Mouse (Mus musculus) urinary bladder, postnatal 14 days (tissue): ENCODE data around the gene Apobec3.
"Not testable (repeated sequence)": the region's sequence is repeated elsewhere in the genome, so short reads cannot be mapped to it uniquely, and the experiment has no call there.

Source experiments
- DNase-seq: peaks from one replicate; pipeline ENCODE4 v3.0.0; 2021; ENCODE audit warnings: low spot score

Apobec3 gene

DNA sequence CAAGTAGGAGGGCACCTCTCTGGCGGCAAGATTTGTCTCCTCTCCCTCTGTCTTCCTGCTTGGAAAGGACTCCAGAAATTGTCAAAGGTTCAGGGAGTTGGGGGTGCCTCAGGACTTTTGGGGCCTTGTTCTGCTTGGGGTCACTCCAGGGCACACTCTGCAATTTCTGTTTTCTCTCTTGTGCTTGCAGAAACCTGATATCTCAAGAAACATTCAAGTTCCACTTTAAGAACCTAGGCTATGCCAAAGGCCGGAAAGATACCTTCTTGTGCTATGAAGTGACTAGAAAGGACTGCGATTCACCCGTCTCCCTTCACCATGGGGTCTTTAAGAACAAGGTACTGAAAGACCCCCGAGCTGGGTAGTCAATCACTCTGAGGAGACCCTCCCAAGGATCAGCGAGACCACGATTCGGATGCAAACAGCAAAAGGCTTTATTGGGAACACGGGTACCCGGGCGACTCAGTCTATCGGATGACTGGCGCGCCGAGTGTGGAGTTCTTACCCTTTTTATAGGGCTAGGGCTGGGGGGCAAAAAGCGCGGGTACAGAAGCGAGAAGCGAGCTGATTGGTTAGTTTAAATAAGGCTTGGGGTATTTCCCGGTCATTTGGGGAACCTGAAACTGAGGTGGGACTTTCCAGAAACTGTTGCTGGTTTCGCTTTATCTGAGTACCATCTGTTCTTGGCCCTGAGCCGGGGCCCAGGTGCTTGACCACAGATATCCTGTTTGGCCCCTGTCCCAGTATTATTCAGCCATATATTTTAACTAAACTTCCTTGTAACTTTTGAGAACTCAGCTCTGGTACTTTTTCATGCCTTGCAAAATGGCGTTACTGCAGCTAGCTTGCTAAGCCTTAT, 4.0 kb downstream of the Apobec3 start:
- DNase-seq = not testable (repeated sequence)

DNA sequence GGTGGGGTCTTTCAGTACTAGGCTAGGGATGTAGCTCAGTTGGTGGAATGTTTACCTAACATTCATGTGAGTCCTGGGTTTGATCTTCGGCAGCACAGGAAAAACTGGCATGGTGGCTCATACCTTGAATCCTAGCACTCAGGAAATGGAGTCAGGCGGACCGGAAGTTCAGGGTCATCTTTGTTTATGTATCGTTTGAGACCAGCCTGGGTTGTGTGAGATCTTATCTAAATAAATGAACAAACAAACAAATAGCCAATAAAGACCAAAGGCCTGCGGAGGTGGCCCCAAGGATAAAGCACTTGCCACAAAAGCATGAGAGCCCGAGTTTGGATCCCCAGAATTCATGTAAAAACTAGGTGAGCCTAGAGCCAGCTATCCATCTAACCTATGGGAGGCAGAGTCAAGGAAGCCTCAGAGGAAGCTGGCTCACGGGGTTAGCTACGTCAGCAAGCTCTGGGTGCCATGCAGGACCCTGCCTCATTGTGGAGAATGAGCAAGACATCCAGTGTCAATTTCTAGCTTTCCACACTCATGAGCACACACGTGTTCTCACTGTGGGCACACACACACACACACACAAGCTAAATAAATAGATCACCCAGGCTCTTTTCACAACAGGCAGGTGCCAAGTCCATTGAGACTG, 4.7 kb downstream of the Apobec3 start:
- no peak for DNase-seq

DNA sequence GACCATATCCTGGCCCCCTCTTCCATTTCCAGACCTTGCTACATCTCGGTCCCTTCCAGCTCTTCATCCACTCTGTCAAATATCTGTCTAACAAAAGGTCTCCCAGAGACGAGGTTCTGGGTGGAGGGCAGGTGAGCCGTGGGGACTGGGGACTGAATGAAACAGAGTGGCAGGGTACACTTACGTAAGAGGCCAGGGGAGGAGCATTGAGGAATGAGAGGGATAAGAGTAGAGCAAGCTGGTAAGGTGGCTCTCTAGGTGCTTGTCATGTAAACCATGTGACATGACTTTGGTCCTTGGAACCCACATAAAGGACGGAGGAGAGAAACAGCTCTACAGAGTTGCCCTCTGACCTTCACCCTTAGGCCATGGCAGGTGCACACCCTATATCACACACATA, 7.5 kb downstream of the Apobec3 start:
- DNase-seq = no peak

DNA sequence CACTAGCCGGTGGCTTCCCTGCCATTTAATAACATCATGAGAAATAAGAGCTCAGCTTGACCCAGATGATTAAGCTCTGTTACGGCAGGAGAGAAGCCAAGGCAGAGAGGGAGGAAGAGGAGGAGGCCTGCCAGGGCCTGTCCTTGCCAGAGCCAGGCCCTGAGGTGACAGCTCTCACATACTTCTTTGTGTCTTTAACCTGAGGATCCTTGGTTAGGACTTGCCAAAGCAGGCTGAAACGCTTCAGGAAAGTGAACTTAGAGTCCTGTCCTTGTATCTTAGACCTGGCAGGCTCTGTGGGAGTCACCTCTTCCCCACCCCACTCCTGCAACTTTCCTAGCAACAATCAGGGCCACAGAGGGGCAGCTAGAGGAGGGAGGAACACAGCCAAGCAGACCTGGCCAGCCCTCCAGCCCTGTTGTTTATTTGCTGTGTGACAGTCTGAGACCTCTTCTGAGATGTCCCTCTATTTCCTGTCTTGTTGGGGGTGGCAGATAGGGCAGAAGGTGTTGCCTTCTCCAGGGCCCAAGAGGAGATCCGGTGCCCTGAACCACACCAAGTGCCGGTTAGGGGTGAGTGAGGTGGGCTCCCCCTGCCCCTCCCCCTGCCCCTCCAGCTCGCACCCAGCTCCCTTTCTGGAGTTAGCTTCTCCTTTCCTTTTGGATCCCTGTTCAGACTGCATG, 8.5 kb downstream of the Apobec3 start:
- peak; percentile 57 for DNase-seq

DNA sequence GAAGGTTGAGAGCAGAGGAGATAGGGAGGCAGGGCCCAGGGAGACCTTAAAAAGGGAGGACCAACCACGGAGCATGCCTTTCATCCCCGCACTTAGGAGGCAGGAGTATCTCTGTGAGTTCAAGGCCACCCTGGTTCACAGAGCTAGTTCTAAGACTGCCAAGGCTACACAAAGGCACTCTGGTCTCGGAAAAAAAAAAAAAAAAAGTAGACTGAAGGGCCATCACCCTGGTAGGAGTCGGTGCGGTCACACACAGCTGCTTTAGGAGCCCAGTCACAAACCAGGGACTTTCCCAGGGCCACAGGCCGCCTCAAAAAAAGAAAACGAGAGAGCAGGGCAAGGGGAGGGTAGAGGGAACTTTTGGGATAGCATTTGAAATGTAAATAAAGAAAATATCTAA, 9.3 kb downstream of the Apobec3 start:
- no peak for DNase-seq

DNA sequence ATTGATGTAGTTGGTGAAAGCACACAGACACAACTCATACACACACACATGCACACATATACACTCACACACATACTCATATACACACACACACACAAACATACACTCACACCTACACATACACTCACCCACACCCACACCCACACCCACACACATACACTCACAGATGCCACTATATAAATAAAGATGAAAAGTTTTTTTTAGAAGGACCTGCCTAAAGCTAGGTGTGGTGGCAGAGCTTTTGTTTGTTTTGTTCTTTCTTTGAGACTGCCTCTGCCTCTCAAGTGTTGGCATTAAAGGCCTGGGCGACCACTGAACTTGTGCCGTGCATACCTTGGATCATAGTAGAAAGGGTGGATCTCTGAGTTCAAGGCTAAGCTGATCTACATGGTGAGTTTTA, 9.9 kb downstream of the Apobec3 start:
- DNase-seq = no peak

DNA sequence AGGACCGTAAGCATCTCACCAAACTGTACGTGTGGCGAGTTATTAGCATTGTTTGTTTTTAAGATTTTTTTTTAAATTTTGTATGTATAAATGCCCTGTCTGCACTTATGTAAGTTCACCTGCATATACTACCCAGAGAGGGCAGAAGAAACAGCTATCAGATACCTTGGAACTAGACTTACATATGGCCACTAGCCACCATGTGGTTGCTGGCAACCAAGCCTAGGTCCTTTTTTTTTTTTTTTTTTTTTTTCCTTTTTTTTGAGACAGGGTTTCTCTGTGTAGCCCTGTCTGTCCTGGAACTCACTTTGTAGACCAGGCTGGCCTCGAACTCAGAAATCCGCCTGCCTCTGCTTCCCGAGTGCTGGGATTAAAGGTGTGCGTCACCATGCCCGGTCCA, 11.6 kb downstream of the Apobec3 start:
- not testable (repeated sequence) for DNase-seq

DNA sequence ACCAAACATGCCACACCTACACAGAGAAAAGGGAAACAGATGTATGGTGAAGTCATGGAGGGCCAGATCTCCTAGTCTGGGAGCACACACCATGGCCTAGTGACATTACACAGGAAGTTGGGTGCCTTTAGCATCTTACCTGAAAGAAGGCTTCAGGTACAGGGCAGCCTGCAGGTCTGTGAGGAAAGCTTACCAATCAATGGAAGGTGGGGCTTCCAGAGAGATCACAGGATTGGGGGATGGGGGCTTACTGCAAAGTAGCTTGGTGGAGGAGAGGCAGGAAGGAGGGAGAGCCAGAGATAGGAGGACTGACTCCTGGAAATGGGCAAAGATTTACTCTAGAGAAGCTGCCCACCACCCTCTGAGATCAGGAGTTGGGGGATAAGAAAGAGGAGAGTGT, 12.5 kb downstream of the Apobec3 start:
- DNase-seq = no peak

DNA sequence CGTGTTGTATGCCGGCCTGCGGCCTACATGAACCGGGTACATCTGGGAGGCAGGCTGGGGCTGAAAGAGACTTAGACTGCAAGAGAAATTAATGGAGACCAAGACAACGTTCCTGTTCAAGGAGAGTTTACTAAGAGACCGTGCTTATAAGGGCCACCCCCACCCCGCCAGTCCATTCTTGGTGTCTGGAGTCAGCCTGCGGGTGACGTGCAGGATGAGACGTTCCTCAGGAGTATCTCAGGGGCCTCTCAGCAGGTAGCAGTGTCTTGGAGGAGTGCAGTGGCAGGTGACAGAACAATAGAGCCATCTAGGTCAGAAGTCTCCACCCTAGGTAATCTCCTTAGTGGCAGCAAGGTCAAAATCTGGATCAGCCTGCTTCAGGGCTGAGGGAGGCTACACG, 13.2 kb downstream of the Apobec3 start:
- DNase-seq = not testable (repeated sequence)

DNA sequence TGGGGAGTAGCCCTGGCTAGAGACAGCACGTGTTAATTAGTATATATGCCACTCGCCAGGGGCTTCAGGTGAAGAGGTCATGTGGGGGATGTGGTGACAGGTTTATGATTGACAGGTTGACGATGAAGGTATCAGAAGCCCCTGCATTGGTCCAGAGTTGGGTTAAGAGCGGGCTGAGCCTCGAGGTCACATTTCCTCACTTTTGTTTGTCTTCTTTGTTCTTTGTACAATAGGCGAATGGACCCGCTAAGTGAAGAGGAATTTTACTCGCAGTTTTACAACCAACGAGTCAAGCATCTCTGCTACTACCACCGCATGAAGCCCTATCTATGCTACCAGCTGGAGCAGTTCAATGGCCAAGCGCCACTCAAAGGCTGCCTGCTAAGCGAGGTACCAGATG, 13.8 kb downstream of the Apobec3 start:
- DNase-seq = no peak

DNA sequence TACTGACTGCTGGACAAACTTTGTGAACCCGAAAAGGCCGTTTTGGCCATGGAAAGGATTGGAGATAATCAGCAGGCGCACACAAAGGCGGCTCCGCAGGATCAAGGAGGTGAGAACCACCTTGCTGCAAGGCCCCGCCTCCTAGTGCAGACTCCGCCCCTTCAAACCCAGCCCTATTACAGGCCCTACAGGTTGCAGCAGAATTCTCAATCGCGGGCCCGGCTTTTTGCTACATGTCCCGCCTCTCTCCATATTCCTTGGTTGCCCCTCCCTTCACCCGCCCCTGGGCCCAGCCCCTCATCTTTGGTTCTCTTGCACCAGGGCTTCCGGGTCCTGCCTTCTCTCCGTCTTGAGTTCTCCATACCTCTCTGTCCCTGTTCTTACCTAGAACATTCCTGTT, 15.4 kb downstream of the Apobec3 start:
- peak; percentile 58 for DNase-seq

DNA sequence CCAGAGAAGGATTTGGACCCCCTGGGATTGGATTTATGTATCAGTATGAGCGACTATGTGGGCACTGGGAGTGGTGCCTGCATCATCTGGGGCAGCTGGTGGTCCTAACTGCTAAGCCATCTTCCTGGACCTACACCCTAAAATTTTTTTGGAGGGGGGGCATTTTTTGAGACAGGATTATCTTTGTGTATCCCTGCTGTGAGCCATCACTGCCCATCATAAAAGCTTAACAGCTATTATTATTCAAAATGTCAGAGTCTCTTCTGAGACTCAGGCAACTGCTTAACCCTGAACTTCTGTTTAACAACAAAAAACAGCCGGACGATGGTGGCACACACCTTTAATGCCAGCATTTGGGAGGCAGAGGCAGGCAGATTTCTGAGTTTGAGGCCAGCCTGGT, 17.5 kb downstream of the Apobec3 start:
- not testable (repeated sequence) for DNase-seq

DNA sequence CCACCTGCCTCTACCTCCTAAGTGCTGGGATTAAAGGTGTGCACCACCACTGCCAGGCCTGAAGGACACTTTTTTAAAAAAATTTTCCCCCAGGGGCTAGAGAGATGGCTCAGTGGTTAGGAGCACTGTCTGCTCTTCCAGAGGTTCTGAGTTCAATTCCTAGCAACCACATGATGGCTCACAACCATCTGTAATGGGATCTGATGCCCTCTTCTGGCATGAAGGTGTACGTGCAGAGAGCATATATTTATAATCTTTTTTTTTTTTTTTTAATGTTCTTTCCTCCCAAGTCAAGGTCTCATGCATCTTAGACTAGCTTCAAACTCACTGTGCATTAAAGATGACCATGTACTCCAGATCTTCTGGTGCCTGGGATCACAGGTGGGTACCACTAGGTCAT, 19.4 kb downstream of the Apobec3 start:
- DNase-seq = not testable (repeated sequence)

DNA sequence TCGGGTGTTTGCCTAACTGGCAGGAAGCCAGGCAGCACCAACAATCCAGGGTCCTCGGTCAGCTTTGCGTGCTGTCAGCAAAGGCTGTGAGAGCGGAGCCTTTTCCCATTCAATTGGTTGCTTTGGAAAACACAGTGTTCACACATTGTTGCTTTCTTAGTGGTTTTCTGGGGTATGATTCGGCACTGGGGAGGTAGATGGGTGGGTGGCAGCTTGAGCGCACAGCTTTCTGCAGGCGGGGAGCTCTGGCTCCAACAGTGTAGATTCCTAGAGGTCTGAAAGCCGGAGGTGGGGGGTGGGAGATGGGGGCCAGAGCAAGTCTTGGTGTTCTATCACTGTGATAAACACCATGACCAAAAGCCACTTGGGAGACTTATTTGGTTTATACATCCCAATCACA, 19.9 kb downstream of the Apobec3 start:
- no peak for DNase-seq

DNA sequence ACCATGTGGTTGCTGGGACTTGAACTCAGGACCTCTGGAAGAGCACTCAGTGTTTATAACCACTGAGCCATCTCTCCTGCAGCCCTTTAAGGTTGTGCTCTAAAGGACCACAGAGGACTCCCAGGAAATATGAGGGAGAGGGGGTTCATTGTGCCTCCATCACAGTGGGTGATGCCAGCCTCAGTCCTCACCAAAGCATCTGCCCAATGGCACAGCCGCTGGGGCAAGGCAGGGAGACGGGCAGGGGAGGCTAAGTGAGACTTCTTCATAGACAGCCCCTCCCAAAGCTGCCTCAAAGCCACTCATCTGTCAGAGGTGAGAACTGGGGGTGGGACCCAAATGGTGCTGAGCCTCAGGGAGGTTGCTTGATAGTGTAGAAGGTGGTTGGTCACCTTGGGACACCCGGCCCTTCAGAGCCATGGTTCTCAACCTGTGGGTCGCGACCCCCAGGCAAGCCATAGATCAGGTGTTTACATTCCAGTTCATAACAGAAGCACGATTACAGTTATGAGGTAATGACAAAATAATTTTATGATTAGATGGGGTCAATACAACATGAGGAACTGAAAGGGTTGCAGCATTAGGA, 22.4 kb downstream of the Apobec3 start:
- no peak for DNase-seq

DNA sequence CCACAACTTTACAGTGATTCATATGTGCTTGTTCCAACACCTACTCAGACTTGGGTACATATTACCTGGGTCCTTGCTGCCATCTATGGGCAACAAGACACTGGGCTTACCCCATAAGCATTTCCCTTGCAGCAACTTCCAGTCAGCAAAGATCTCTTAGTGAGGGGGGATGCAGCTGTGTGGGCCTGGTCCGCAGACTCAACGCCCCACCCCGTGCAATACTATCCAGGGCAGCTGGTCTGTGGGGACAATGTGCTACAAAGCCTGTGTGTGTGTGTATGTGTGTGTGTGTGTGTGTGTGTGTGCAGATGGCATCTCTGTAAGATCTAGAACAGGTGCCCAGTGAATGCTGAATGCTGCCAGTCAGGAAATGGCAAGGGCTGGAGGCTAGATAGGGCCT, 22.9 kb downstream of the Apobec3 start:
- no peak for DNase-seq

DNA sequence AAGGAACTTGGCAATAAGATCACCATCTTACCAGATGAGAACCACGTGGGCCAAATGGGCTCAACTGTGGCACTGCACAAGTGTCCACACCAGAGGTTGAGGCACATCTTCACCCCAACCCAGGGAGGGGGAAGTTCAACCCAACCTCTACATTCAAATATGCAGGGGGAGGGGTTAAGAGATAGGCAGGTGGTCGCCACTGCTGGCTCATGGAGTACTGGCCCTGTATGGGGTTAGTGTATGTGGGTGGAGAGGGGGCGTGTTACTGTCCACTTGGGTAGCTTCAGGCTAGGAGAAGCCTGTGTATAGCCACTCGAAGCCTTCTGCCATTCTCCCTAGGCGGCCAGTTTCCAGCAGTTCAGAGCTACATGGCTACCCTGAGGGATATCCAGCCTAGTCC, 24.7 kb downstream of the Apobec3 start:
- DNase-seq = no peak

DNA sequence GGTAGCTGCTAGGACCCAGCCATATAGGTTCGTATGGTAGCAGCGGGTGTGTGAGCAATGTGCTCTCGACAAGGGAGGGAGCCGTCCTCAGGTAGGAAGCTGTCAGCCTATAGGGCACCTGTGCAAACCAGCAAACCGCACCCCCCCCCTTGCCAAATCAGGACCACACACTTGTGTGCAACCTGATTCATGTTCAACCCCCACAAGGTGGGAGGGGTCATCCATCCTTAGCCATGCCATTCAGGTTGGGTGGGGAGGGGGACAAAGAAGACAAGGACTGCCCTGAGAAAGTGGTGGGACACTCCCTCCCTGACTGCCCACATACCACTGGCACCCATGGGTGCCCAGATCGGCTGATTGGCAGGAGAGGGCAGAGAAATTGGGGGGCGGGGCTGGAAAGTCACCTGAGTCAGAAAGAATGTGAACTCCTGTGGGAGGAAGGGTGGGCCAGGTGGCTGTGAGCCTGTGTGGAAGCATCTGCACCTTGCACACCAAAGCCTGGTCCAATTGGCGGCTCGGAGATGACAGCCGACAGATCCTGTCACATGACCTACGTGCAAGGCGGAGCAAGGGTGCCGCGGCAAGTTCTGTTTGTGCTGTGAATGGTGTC, 25.8 kb downstream of the Apobec3 start:
- no peak for DNase-seq

DNA sequence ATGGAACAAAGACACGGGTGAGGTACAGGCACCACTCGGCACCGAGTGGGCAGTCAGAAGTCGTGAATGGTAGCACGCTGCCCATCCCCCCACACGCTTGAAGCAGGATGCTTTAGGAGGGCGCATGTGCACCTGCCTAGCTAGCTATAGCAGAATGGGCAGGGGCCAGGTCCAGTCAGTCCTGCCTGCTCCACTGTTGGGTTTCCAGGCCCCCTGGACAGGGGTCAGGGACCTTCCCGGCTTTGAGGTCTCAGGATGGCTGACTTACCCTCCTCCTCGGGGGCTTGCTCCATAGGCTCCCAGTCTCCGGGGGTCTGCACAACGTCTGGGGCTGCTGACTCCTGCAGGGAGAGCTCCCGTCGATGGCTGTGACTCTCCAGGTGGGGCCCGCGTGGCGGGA, 27.0 kb downstream of the Apobec3 start:
- no peak for DNase-seq

DNA sequence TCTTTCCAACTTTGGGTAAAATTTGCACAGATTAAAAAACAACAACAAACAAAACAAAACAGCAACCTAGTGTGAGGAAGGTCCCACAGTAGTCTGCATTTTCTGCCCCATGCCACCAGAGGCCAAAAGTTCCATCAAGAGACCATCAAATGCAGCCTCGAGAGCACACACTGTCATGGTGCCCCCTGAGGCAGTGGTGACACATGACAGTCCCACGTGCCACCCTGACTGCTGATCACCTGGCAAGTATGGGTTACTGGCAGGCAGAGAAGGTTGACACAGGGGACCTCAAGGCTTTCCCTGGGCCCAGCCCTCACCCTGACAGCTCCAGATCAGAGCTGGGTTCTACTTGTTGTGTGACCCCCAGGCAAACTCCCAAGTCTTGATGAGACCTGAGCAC, 28.3 kb downstream of the Apobec3 start:
- no peak for DNase-seq

DNA sequence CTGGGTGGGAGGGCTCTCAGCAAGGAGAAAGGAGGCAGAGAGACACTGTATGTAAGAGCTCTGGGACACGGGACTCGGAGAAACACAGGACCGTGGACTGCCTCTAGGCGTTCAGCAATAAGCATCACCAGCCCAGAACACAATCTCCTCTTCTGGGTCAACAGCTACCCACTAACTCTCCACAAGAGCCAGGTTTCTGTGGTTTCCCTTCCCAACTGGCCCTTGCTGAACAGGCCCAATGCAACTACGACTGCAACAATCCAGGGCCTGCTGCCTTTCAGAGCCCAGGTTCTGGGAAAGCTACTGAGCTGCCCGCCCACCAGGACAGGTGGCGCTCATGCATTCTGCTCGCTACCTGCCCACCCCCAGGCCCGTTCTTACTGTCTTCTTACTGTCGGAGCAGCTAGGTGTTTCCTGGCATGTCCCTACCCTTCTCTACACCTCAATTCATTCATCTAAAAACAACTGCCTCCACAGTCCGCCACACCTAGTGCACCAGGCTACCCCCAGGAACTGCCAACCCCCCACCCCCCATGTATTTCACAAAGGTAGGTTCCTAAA, 35.5 kb downstream of the Apobec3 start:
- DNase-seq = no peak

DNA sequence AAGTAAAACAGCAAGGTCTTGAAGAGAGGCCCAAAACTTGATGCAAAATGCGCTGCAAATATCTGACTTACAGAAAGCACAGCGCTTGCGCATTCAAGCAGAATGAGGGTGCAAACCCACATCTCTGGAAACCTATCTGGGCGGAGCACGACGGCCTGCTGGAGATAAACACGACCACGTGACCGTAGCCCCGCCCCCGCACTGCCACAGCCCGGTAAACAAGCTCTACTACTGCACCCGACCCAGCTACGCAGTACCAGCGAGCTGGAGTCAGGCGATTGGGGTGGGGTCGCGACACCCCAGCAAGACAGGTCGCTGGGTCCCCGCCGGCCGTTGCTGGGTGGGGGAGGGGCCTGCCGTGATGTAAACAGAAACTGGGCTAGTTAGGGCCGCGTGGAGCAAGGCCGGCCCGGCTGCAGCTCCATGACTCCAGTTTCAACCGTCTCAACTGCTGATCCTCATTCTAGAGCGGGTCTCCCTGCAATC, 36.2 kb downstream of the Apobec3 start:
- peak; percentile 97 for DNase-seq
